Mouse (Mus musculus): ENCODE results near the gene Stx1a. TPM values are rescaled to one million over a fixed set of nuclear protein-coding genes. Genes with fewer than 3 reads are reported as not detected.

The Stx1a gene
- 3.7 TPM for polyA plus RNA-seq (2014; fragmentation: Illumina TruSeq; extraction: RNeasy Lipid Tissue Mini Kit (QIAGEN cat#74804); ENCODE audit: low read depth, low replicate concordance)

DNA sequence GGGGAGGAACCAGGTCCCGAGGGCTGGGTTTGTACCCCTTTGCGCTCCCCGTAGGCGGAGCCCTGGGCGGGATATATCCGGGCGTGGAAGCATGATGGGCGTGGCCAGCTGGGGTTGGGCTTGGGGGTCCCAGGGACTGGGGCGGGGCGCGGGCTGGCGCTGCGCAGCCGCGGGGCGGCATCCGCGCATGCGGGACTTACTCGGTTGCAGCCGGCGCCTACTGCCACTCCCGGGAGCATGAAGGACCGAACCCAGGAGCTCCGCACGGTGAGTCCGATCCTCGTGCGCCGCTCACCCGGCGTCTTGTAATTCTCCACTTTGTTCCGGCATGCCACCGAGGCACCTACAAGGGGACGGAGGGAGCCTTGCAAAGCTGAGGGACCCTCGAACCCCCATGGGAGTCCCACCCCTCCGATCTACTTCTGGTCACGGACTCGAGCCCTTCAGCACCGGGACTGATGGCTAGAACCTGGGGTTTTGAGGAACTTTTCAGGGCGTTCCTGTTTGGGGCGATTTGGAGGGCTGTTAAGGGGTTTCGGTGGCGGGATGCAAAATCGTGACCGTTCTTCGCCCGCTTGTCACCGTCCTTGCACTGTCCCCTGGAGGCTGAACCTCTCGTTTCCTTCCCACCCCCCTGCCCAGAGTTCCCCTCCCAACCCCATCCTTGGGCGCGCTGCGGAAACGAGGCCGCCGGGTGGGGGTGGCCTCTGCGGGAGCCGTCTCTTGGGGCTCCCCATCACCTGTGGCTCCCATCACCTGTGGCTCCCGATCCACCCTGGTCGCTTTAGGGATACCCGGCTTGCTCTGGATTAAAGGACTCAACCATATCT lies at the start of gene Stx1a:
Gene Stx1a (plus strand): TSS at position 139 of the 830 bp plus-strand sequence.

DNA sequence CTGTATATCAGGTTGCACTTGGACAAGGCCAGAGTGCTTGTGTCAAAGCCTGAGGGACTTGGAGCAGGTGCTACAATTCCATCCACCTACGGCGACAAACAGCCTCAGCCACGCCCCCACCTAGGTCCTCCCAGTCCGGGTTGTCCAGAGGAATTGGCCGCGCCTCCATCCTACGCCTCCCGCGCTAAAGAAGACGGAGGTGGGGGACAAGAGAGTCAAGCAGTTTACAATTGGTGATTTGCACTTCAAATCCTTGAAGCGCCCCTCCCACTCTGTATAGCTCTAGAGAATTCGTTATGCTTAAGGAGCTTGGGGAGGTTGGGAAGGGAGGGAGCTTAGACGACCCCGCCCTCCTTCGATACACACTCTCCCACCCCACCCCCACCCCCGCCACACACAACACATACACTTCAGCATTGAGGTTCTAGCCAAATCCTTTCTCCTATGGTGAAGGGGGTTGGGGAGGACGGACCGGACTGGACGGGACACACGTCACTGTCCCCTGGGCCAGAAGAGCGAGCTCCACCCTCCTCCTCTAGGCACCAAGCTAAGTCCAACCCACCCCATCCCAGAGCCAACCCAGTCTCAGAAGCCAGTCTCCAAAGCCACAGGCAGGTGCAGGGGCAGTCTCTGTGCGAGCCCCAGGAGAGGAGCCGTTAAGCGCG lies 37.5 kb upstream of the Stx1a start, which contains the start of gene Cldn3:
Gene Cldn3 (plus strand): TSS at position 582 of the 665 bp plus-strand sequence.

DNA sequence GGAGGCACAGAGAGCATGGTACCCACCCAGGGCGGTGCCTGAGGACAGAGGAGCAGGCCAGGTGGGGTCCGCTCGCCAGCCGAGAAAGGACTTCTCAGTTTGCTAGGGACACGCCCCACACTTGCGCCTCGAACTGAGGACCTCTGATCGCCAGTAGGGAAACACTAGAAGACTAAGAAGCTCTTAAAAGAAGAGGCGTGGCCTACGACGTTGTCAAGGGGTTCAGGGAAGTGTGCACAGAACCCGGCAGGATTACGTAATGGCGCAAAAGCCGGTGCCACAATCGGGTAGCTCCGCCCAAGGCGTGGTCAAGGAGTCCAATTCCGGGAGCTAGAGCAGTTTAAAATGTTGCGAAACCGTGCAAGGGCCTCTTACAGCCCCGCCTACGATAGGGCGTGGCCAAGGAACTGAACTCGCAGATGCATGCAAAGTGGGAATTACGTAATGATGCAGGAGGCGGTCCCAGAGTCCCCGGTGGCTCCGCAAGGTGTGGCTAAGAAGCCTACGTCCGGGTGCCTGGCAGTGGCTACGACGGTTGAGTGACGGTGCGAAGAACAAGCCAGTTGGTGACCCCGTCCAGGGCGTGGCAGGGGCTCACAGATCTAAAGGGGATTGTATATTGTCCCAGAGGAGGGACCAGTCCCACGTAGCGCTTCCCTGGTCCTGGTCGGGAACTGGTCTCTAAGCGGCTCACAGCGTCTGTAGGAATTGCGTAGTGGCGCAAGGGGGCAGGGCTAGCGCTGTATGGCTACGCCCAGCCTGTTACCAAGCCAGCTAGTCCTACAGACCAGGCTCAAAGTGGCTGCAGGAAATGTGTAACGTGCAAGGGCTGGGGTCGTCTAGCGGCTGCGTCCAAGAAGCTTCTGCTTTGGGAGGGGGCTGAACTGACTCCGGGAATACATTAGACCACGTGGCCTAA lies 14.4 kb upstream of the Stx1a start, which contains the start of gene Abhd11:
Gene Abhd11 (plus strand): TSS at position 482 of the 919 bp plus-strand sequence.

DNA sequence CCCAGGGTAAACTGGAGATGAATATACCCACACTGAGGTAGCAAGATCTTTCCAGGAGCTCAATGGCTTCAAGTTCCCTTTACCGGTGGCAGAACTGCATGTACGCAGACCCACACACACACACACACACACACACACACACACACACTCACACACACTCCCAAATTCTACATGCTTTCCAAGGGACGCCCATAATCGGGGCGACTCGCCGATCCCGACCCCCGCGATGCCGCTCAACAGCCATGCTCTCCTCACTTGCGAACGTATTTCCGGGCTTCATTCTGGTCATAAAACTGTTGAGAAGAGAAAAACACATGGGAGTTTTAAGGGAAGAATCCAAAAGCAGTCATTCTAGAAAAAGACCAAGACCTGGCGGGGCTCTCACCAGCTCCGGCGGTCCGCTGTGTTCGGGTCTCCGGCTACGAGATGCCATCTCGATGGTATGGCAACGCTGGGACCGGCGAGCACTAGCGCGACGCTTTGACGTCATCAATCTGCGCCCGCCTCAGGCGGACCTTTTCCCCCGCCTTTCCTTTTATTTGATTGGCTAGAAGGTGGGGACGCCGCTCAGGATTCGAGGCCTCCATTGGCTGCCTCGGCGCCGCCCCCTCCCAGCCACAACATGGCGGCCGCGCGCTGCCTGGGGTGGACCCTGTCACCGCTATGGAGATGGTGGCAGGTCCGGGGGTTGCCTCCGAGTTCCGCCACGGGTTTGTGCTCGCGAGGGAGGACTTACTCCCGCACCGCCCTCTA lies 40.5 kb downstream of the Stx1a start, which contains the start of gene Dnajc30:
Gene Dnajc30 (plus strand): TSS at position 574 of the 753 bp plus-strand sequence.

DNA sequence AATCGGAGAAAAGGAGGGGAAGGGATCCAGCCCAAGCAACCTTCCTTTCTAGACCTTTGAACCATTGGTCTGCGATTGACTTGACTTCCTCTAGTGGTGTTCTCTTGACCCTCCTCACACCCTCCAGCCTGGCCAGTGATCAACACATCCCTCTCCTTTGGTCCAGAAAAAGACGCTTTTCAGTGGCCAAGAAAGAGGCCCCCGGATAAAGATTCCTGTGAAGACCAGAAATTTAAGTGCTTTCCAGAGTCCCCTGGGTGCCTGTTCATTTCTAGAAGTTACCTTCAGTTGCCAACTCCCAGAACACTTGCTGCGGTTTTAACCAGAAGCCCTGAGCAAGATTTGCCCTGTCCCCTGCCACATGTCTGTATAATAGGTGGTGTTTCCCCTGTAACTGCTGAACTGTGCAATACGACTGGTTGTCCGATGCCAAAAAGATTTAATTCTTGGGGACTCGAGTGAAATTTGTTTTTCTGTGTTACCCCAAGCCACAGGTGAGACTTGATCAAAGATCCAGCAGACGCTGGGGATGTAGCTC lies 41.7 kb downstream of the Stx1a start, which contains the start of gene Bud23:
Gene Bud23 (minus strand): TSS at position 51 of the 538 bp plus-strand sequence.

DNA sequence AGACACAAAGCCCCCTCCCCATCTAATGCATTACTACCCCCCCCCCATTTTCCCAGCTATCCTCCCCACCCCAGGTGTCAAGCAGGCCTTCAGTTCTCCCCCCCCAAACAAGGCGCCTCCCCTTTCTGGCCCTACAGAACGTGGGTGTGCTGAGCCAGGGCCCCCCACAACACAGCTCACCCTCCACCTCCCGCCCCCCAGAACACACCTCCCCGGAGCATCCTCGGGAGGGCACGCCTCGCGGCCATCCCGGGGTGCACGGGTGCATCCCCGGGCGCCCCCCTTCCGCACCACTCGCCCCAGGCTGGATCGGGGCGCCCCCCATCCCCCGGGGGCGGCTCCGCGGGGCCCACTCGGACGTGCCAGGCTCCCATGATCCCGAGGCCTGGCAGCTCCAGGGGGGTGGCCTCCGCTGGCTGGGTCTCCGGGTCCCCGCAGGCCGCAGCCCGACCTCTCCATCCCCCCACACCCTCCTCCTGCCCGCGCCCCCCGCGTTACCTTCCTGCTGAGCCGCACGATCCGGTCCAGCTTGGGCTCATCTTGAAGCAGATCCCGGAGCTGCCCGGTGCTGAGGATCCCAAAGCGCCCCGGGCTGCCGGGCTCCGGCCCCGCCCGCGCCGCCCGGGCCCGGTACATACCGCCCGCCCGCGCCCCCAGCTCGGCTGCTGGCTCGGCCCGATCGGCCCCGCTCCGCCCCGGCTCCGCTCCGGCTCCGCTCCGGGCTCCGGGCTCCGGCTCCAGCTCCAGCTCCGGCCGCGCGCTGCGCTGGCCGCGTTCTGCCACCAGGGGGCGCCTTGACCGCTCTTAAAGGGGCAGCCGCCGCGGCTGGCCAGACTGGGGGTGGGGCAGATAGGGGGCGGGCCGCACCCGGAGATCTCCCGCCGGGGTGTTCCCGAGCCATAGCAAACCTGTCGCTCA lies 54.5 kb downstream of the Stx1a start, which contains the start of gene Vps37d:
Gene Vps37d (minus strand): TSS at position 703 of the 918 bp plus-strand sequence.

DNA sequence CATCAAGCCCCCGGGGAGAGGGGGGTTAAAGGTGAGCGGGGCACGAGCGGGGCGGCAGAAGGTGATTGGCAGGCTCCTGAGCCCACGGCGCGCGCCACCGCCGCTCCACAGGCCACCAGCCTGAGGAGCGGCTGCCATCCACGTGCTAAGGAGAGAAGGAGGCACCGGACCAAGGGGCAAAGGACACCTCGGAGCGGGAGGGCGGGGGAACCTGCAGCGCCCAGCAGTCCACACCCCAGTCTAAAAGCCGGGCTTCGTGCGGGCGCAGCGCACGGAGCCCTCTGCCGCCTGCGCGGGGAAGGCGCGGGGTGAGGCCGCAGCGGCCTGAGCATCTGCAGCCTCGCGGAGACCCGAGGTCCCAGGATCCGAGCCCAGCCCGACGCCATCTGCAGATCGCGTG lies 66.4 kb downstream of the Stx1a start, which contains the start of gene Mlxipl:
Gene Mlxipl (plus strand): TSS at position 238 of the 400 bp plus-strand sequence.

Other genes with a start within 250 kb of the Stx1a start
- gene Tmem270, start 116.7 kb upstream of the Stx1a start, polyA plus RNA-seq (2014; fragmentation: Illumina TruSeq; extraction: RNeasy Lipid Tissue Mini Kit (QIAGEN cat#74804); ENCODE audit: low read depth, low replicate concordance), result not detected
- gene Cldn13, start 108.0 kb upstream of the Stx1a start, polyA plus RNA-seq (2014; fragmentation: Illumina TruSeq; extraction: RNeasy Lipid Tissue Mini Kit (QIAGEN cat#74804); ENCODE audit: low read depth, low replicate concordance), result not detected
- gene Mettl27, start 91.1 kb upstream of the Stx1a start, polyA plus RNA-seq (2014; fragmentation: Illumina TruSeq; extraction: RNeasy Lipid Tissue Mini Kit (QIAGEN cat#74804); ENCODE audit: low read depth, low replicate concordance), result 1.4 TPM
- not detected for gene Cldn4, start 76.5 kb upstream of the Stx1a start, polyA plus RNA-seq (2014; fragmentation: Illumina TruSeq; extraction: RNeasy Lipid Tissue Mini Kit (QIAGEN cat#74804); ENCODE audit: low read depth, low replicate concordance)
- gene Cldn3, start 37.3 kb upstream of the Stx1a start, polyA plus RNA-seq (2014; fragmentation: Illumina TruSeq; extraction: RNeasy Lipid Tissue Mini Kit (QIAGEN cat#74804); ENCODE audit: low read depth, low replicate concordance), result 0.37 TPM
- 75.7 TPM for gene Abhd11, start 14.3 kb upstream of the Stx1a start, polyA plus RNA-seq (2014; fragmentation: Illumina TruSeq; extraction: RNeasy Lipid Tissue Mini Kit (QIAGEN cat#74804); ENCODE audit: low read depth, low replicate concordance)
- 38.5 TPM for gene Dnajc30, start 40.7 kb downstream of the Stx1a start, polyA plus RNA-seq (2014; fragmentation: Illumina TruSeq; extraction: RNeasy Lipid Tissue Mini Kit (QIAGEN cat#74804); ENCODE audit: low read depth, low replicate concordance)
- 34.6 TPM for gene Bud23, start 41.5 kb downstream of the Stx1a start, polyA plus RNA-seq (2014; fragmentation: Illumina TruSeq; extraction: RNeasy Lipid Tissue Mini Kit (QIAGEN cat#74804); ENCODE audit: low read depth, low replicate concordance)
- gene Vps37d, start 54.8 kb downstream of the Stx1a start, polyA plus RNA-seq (2014; fragmentation: Illumina TruSeq; extraction: RNeasy Lipid Tissue Mini Kit (QIAGEN cat#74804); ENCODE audit: low read depth, low replicate concordance), result 0.39 TPM
- gene Mlxipl, start 66.4 kb downstream of the Stx1a start, polyA plus RNA-seq (2014; fragmentation: Illumina TruSeq; extraction: RNeasy Lipid Tissue Mini Kit (QIAGEN cat#74804); ENCODE audit: low read depth, low replicate concordance), result 45.5 TPM
- 5.3 TPM for gene Tbl2, start 126.2 kb downstream of the Stx1a start, polyA plus RNA-seq (2014; fragmentation: Illumina TruSeq; extraction: RNeasy Lipid Tissue Mini Kit (QIAGEN cat#74804); ENCODE audit: low read depth, low replicate concordance)
- 37.5 TPM for gene Bcl7b, start 144.8 kb downstream of the Stx1a start, polyA plus RNA-seq (2014; fragmentation: Illumina TruSeq; extraction: RNeasy Lipid Tissue Mini Kit (QIAGEN cat#74804); ENCODE audit: low read depth, low replicate concordance)
- gene Baz1b, start 163.8 kb downstream of the Stx1a start, polyA plus RNA-seq (2014; fragmentation: Illumina TruSeq; extraction: RNeasy Lipid Tissue Mini Kit (QIAGEN cat#74804); ENCODE audit: low read depth, low replicate concordance), result 40.2 TPM
- 0.58 TPM for gene Fzd9, start 227.7 kb downstream of the Stx1a start, polyA plus RNA-seq (2014; fragmentation: Illumina TruSeq; extraction: RNeasy Lipid Tissue Mini Kit (QIAGEN cat#74804); ENCODE audit: low read depth, low replicate concordance)